Mouse (Mus musculus): ENCODE data around the gene Tmem104. TPM values are rescaled to one million over a fixed set of nuclear protein-coding genes. Genes with fewer than 3 reads are reported as not detected.

Gene Tmem104
- total RNA-seq (2021): 1 to 10 TPM; 4.5 to 4.9 TPM
- long read RNA-seq, experiment 1, full-length matches to known transcripts: 5 of 7 reads
- long read RNA-seq, experiment 1, partial matches to known transcripts: 1 of 7 reads
- long read RNA-seq, experiment 1, other reads (novel, unspliced or antisense): 1 of 7 reads
- long read RNA-seq, experiment 2, full-length matches to known transcripts: 6 of 10 reads
- long read RNA-seq, experiment 2, partial matches to known transcripts: 3 of 10 reads
- long read RNA-seq, experiment 2, other reads (novel, unspliced or antisense): 1 of 10 reads

GRCm38 (mm10) chr11:115187224-115187639 lies at the start of gene Tmem104:
Gene Tmem104, plus strand, starts transcription at chr11:115187487.
- intact Hi-C loops (cut with DNase I; ENCODE audit: low total_unique reads): no loop called here
- peak; percentile 100 for DNase-seq

GRCm38 (mm10) chr11:115138597-115139262 lies 48.6 kb upstream of the Tmem104 start:
- no peak for DNase-seq
- intact Hi-C loops (cut with DNase I; ENCODE audit: low total_unique reads): no loop called here

GRCm38 (mm10) chr11:115141970-115142369 lies 45.3 kb upstream of the Tmem104 start:
- DNase-seq: no peak
- intact Hi-C loops (cut with DNase I; ENCODE audit: low total_unique reads): no loop called here

- intact Hi-C loops (cut with DNase I; ENCODE audit: low total_unique reads): no loop called here
- no peak for DNase-seq
Observed at GRCm38 (mm10) chr11:115147813-115148212, 39.5 kb upstream of the Tmem104 start.

DNA sequence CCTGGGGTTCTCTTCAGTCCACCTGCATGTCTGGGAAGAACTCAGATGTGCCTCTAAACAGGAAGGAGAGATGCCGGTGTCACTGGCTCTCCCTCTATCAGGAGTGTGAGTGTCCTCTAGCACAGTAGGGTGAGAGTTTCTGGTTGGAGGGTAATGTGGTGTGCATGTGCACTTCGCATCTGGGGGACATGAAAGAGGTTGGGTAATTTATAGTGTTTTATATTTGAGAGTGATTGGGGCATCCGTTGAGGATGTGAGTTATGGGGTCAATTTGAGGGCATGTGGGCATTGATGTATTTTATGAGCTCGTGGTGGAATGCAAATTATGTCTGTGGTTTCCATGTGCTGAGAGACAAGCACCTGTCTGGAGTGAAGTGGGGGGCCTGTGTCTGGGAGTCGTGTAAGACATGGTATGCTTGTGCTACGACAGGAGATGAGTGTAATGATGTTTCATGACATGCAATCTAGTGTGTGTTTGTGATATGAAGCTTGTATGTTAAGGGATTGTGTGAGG lies 36.5 kb upstream of the Tmem104 start:
- intact Hi-C loops (cut with DNase I; ENCODE audit: low total_unique reads): no loop called here
- no peak for DNase-seq

- DNase-seq: peak; percentile 54
Observed at GRCm38 (mm10) chr11:115151755-115152429, 35.4 kb upstream of the Tmem104 start.

DNA sequence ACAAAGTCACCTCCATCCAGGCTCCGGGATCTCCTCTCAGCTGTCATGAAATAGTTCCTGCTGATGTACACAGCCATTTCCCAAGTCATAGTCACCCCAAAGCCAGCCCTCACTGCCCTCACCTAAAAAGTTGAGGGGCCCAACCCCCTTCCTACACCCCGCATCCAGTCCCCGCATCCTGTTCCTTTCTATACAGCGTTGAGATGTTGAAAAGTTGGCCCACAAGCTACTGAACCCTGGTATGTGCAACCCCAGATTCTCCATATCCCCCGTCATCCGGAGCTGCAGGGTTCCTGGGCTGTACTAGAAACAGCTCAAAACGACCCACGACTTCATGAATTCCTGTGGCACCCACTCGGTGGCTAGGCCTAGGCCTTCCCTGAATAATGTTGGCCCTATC lies 34.2 kb upstream of the Tmem104 start:
- no peak for DNase-seq

More at GRCm38 (mm10) chr11:115151755-115152429, 35.4 kb upstream of the Tmem104 start:
- intact Hi-C loops (cut with DNase I; ENCODE audit: low total_unique reads): loop anchor here (2.0 kb wide), 1 partner anchor 69 kb away; no protein-coding TSS in a partner anchor

GRCm38 (mm10) chr11:115153699-115154292 lies 33.5 kb upstream of the Tmem104 start:
- DNase-seq: peak; percentile 74
- intact Hi-C loops (cut with DNase I; ENCODE audit: low total_unique reads): loop anchor here (2.0 kb wide), 1 partner anchor 71 kb away; no protein-coding TSS in a partner anchor

More for the DNA sequence above, 34.2 kb upstream of the Tmem104 start:
- intact Hi-C loops (cut with DNase I; ENCODE audit: low total_unique reads): loop anchor here (2.0 kb wide), 1 partner anchor 70 kb away; no protein-coding TSS in a partner anchor

DNA sequence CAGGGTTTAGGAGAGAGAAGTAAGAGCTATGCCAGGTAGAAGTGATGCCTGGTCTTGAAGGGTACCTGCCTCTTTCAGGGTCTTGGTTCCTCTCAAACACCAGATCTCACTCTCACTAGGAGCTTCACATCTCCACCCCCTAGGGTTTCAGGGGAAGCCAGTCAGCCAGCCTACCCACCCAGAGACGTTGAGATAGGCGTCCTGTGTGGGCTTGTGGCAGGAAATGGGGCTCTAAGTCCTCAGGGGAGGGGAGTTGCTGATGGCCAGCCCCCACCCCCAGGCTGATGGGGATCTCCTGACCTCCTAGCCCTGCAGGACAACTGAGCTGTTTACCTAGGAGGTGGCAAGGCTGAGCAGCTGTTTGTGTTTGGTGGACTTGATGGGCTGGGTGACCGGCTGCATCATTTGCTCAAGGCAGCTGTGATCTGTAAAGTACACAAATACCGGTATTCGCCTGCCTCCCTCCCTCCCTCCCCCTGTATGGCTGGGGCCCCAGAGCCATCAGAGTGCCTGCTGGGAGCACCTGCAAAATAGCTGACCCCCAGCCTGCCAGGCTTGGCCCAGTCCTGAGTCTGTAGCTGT lies 32.1 kb upstream of the Tmem104 start:
- no peak for DNase-seq
- intact Hi-C loops (cut with DNase I; ENCODE audit: low total_unique reads): no loop called here

- DNase-seq: no peak
- intact Hi-C loops (cut with DNase I; ENCODE audit: low total_unique reads): no loop called here
Observed at GRCm38 (mm10) chr11:115157933-115158719, 29.2 kb upstream of the Tmem104 start.

DNA sequence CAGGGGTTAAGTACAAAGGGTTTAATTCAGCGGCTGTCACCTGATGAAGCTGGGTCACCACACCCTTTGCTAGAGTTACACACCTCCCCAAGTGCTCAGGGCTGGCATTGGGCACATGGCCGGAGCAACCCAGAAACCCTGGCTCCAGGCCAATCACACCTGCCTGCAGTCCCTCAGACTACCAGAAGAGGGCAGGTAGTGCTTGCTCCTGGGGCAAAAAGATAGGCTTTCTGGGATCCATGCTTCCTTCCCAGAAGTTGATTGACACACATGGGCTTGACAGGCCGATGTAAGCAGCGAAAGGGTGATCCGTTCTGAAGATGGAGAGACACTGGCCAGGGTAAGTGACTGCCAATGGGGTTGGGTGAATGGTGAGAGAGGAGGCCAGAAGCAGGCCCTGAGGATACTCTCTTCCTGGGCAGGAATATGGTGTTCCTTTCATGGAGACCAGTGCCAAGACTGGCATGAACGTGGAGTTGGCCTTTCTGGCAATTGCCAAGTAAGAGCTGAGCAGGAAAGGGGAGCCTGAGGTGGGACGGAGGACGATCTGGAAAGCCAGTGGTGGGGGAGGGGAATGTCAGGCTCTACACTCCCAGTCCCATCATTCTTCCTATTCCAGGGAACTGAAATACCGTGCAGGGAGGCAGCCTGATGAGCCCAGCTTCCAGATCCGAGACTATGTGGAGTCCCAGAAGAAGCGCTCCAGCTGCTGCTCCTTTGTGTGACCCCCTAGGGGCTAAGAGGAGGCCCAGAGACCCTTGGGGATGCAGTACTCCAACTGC lies 27.1 kb upstream of the Tmem104 start:
- intact Hi-C loops (cut with DNase I; ENCODE audit: low total_unique reads): no loop called here
- DNase-seq: peak; percentile 67

- peak; percentile 83 for DNase-seq
Observed at GRCm38 (mm10) chr11:115160883-115161577, 26.3 kb upstream of the Tmem104 start.

DNA sequence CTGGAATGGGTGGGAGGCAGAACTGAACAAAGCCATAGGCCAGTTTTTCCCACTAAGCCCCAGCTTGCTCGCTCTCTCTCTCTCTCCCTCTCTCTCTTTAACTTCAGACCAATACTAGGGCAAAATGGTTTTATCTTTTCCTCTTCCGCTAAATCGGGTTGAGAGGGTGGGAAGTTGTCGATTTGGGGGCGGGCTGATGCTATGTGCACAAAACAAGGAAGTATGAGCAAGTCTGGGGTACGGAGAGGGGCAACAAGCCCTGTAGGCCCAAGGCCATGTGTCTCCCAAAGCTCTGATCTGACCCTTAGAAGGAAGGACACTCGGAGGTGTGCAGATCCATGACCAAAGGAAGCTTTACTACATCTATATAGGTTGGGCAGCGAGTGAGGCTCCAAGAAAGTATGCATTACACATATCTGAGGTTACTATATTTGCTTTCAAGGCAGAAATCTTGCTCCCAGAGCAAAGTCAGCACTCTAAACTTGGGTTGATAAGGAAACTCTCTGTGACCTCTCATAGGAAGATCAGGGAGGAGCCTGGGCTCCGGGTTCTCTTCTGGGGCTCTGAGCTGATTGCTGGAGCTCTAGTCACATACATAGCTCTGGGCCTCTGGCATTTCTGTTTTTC lies 25.6 kb upstream of the Tmem104 start:
- DNase-seq: no peak
- intact Hi-C loops (cut with DNase I; ENCODE audit: low total_unique reads): no loop called here

More at GRCm38 (mm10) chr11:115160883-115161577, 26.3 kb upstream of the Tmem104 start:
- intact Hi-C loops (cut with DNase I; ENCODE audit: low total_unique reads): no loop called here

GRCm38 (mm10) chr11:115162205-115162601 lies 25.1 kb upstream of the Tmem104 start:
- intact Hi-C loops (cut with DNase I; ENCODE audit: low total_unique reads): no loop called here
- DNase-seq: no peak

- DNase-seq: peak; percentile 98
- intact Hi-C loops (cut with DNase I; ENCODE audit: low total_unique reads): no loop called here
Observed at GRCm38 (mm10) chr11:115162832-115163480, 24.3 kb upstream of the Tmem104 start, which contains the start of gene Slc9a3r1. Gene Slc9a3r1, plus strand, starts transcription at chr11:115163341.

DNA sequence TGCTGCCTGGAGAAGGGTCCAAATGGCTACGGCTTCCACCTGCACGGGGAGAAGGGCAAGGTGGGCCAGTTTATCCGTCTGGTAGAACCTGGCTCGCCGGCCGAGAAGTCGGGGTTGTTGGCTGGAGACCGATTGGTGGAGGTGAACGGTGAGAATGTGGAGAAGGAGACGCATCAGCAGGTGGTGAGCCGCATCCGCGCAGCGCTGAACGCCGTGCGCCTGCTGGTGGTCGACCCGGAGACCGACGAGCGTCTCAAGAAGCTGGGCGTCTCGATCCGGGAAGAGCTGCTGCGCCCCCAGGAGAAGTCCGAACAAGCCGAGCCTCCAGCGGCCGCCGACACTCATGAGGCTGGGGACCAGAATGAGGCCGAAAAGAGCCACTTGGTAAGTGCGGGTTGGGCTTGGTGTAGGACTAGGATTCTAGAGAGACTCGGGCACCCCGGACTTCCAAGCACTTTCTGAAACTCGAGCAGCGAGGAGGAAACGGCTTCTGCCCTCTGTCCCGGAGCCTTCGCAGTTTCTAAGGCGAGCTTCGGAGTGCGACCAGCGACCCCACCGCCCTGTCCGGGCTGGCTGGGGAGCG lies 23.6 kb upstream of the Tmem104 start:
- intact Hi-C loops (cut with DNase I; ENCODE audit: low total_unique reads): no loop called here
- peak; percentile 45 for DNase-seq

Data from gastrocnemius, postnatal 14 days (tissue).